Mouse (Mus musculus) intestine, embryonic 16.5 days (tissue): ENCODE data around the gene U2surp. TPM values are rescaled to one million over a fixed set of nuclear protein-coding genes. Genes with fewer than 3 reads are reported as not detected.
"Not testable (repeated sequence)": the region's sequence is repeated elsewhere in the genome, so short reads cannot be mapped to it uniquely, and the experiment has no call there.

Experiments
- ATAC-seq: fragments of 200-750 bp; cut with Nextera tagmentation; 2 replicates; pipeline ENCODE4 v1.8.0; 2017; ENCODE audit warnings: moderate TSS enrichment, moderate library complexity
- H3K27ac ChIP-seq: fragments of 300-500 bp; sonication (generic); 2 replicates; pipeline ENCODE4 v1.5.1; 2014; ENCODE audit warnings: mild to moderate bottlenecking, low read length
- H3K27me3 ChIP-seq: fragments of 300-500 bp; sonication (generic); replicated peaks from 2 replicates; pipeline ENCODE4 v1.6.1; 2014; ENCODE audit warnings: low read length, control low read depth, mixed read lengths; ENCODE audit not compliant: control insufficient read depth, insufficient read depth
- H3K36me3 ChIP-seq: fragments of 300-500 bp; sonication (generic); 2 replicates; pipeline ENCODE4 v1.6.1; 2014; ENCODE audit warnings: low read length, control low read depth; ENCODE audit not compliant: control insufficient read depth, insufficient read depth
- H3K4me1 ChIP-seq: fragments of 300-500 bp; sonication (generic); 2 replicates; pipeline ENCODE4 v1.6.1; 2014; ENCODE audit warnings: low read length, control low read depth, mixed read lengths; ENCODE audit not compliant: control insufficient read depth, insufficient read depth
- H3K4me2 ChIP-seq: fragments of 300-500 bp; sonication (generic); 2 replicates; pipeline ENCODE4 v1.6.1; 2014; ENCODE audit warnings: low read depth, low read length, control low read depth
- H3K4me3 ChIP-seq: fragments of 300-500 bp; sonication (generic); 2 replicates; pipeline ENCODE4 v1.5.1; 2014; ENCODE audit warnings: mild to moderate bottlenecking, low read length
- H3K9ac ChIP-seq: fragments of 300-500 bp; sonication (generic); 2 replicates; pipeline ENCODE4 v1.6.1; 2014; ENCODE audit warnings: low read depth, low read length
- H3K9me3 ChIP-seq: fragments of 300-500 bp; sonication (generic); 2 replicates; pipeline ENCODE4 v1.6.1; 2016; ENCODE audit warnings: low read length, control low read depth; ENCODE audit not compliant: control insufficient read depth
- WGBS: fragments of 180-500 bp; shearing (Covaris S2); extraction: QIAGEN DNeasy Blood & Tissue Kit; methylation state at CpG from one replicate; pipeline ENCODE4 v1.1.7; 2014; 5-methylcytosine and 5-hydroxymethylcytosine counted together
- polyA plus RNA-seq: library from polyadenylated mRNA; unstranded; fragments of >200 nt; fragmentation: Nextera tagmentation; extraction: Ambion mirVana; gene quantifications from 2 replicates; pipeline ENCODE4 v1.2.1, GENCODE M21; 2015

U2surp gene
- polyA plus RNA-seq, 1 experiment from 2014 or later = 109 TPM

GRCm38 (mm10) chr9:95488861-95489260 lies 22.9 kb downstream of the U2surp start:
- H3K4me2 ChIP-seq = no peak overlapping the region
- no peak overlapping the region for H3K4me3 ChIP-seq
- ATAC-seq = no peak
- H3K36me3 ChIP-seq = peaks cover 2% of the 10 kb centered on the region; the same call in 1 of the 2 replicates
- no peak overlapping the region for H3K27ac ChIP-seq
- H3K4me1 ChIP-seq = no peaks in the 10 kb centered on the region
- no peaks in the 10 kb centered on the region for H3K27me3 ChIP-seq
- no peaks in the 10 kb centered on the region for H3K9me3 ChIP-seq
- no peak overlapping the region for H3K9ac ChIP-seq

GRCm38 (mm10) chr9:95479981-95480380 lies 31.8 kb downstream of the U2surp start:
- 0 out of 2 replicates have a peak, but pooled peaks cover 7% of the 10 kb centered on the region for H3K36me3 ChIP-seq
- H3K9me3 ChIP-seq = no peaks in the 10 kb centered on the region
- no peak overlapping the region for H3K4me2 ChIP-seq
- no peaks in the 10 kb centered on the region for H3K4me1 ChIP-seq
- no peak overlapping the region for H3K4me3 ChIP-seq
- WGBS = 93% methylated on average over 3 of the region's 3 CpGs
- no peak overlapping the region for H3K27ac ChIP-seq
- no peak for ATAC-seq
- no peak overlapping the region for H3K9ac ChIP-seq
- no peaks in the 10 kb centered on the region for H3K27me3 ChIP-seq

GRCm38 (mm10) chr9:95478443-95478842 lies 33.4 kb downstream of the U2surp start:
- Histone ChIP-seq H3K9me3 (no peaks in the 10 kb centered on the region), H3K4me1 (no peaks in the 10 kb centered on the region), H3K4me2 (no peak overlapping the region), H3K9ac (no peak overlapping the region), H3K4me3 (no peak overlapping the region), H3K27ac (no peak overlapping the region), H3K27me3 (no peaks in the 10 kb centered on the region), H3K36me3 (0 out of 2 replicates have a peak, but pooled peaks cover 10% of the 10 kb centered on the region)
- ATAC-seq = no peak
- 90% methylated on average over 5 of the region's 5 CpGs for WGBS

- Histone ChIP-seq H3K27me3 (no peaks in the 10 kb centered on the region), H3K4me2 (no peak overlapping the region), H3K27ac (no peak overlapping the region), H3K9me3 (no peaks in the 10 kb centered on the region), H3K4me1 (no peaks in the 10 kb centered on the region), H3K4me3 (no peak overlapping the region), H3K9ac (no peak overlapping the region), H3K36me3 (peaks cover 15% of the 10 kb centered on the region)
- WGBS = 96% methylated on average over 1 of the region's 1 CpGs
- no peak for ATAC-seq
Measured at GRCm38 (mm10) chr9:95472926-95473325, 38.9 kb downstream of the U2surp start.

- H3K4me1 ChIP-seq, H3K9ac ChIP-seq, H3K9me3 ChIP-seq, ATAC-seq, H3K27me3 ChIP-seq, H3K27ac ChIP-seq, H3K4me3 ChIP-seq, H3K4me2 ChIP-seq: not testable (repeated sequence)
- H3K36me3 ChIP-seq = peaks cover 16% of the 10 kb centered on the region
- WGBS = 92% methylated on average over 7 of the region's 7 CpGs
Measured at GRCm38 (mm10) chr9:95469011-95469576, 42.7 kb downstream of the U2surp start.

DNA sequence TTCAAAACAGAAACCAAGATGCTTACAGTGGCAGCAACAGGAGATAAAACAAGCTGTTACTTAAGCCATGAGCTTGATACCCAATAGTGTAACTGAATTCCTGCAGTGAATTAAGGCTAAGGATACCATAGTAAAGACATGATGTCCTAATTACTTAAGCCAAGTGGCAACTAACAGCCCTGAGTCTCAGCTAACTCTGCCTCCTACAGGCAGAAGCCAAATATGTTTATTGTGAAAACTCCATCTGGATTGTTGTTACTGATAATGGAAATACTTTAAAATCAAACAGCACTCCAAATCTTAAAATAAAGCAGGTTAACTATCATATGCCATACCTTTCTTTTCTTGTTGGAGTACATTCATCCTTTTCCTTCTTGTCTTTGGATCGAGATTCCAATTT lies 47.8 kb downstream of the U2surp start:
- Histone ChIP-seq H3K9ac (no peak overlapping the region), H3K9me3 (no peaks in the 10 kb centered on the region), H3K4me1 (no peaks in the 10 kb centered on the region), H3K4me2 (no peak overlapping the region), H3K4me3 (no peak overlapping the region), H3K36me3 (peaks cover 10% of the 10 kb centered on the region), H3K27me3 (no peaks in the 10 kb centered on the region), H3K27ac (no peak overlapping the region)
- WGBS = 85% methylated on average over 1 of the region's 1 CpGs
- ATAC-seq = no peak

GRCm38 (mm10) chr9:95451931-95452330 lies 59.9 kb downstream of the U2surp start:
- no peak for ATAC-seq
- no peak overlapping the region for H3K9ac ChIP-seq
- no peaks in the 10 kb centered on the region for H3K36me3 ChIP-seq
- H3K9me3 ChIP-seq = no peaks in the 10 kb centered on the region
- no peaks in the 10 kb centered on the region for H3K4me1 ChIP-seq
- H3K27me3 ChIP-seq = no peaks in the 10 kb centered on the region
- no peak overlapping the region for H3K4me2 ChIP-seq
- H3K27ac ChIP-seq = no peak overlapping the region
- WGBS = 68% methylated on average over 3 of the region's 3 CpGs
- H3K4me3 ChIP-seq = no peak overlapping the region

GRCm38 (mm10) chr9:95450586-95450985 lies 61.2 kb downstream of the U2surp start:
- Histone ChIP-seq H3K9ac (no peak overlapping the region), H3K9me3 (no peaks in the 10 kb centered on the region), H3K4me1 (no peaks in the 10 kb centered on the region), H3K27ac (no peak overlapping the region), H3K4me3 (no peak overlapping the region), H3K27me3 (no peaks in the 10 kb centered on the region), H3K4me2 (no peak overlapping the region), H3K36me3 (no peaks in the 10 kb centered on the region)
- no peak for ATAC-seq
- WGBS = 95% methylated on average over 8 of the region's 8 CpGs

DNA sequence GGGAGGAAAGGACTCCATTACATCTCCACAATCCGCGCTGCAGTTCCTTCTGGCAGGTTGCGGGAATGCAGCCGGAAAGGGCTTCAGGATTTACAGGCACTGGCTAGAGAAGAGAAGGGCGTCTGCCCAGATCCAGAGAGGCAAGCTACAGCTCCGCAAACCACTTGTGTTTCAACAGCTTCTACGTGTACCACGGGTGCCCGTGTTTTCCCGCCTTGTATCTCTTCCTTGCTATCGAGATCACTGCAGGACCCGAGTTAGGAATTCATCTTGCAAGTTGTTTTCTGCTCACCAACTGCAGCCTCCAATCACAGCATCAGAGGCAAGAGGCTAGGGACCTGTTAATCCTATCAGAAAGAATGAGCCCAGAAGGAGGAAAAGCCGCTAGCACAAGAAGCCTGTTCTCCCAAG lies 69.5 kb downstream of the U2surp start:
- no peaks in the 10 kb centered on the region for H3K9me3 ChIP-seq
- WGBS = 13% methylated on average over 13 of the region's 13 CpGs
- ATAC-seq = no peak
- H3K36me3 ChIP-seq = no peaks in the 10 kb centered on the region
- no peak overlapping the region for H3K27ac ChIP-seq
- no peak overlapping the region for H3K9ac ChIP-seq
- 0 out of 2 replicates have a peak overlapping the region, but pooled peaks have one; percentile 4 for H3K4me2 ChIP-seq
- no peak overlapping the region for H3K4me3 ChIP-seq
- H3K27me3 ChIP-seq = no peaks in the 10 kb centered on the region
- no peaks in the 10 kb centered on the region for H3K4me1 ChIP-seq

- Histone ChIP-seq H3K4me1 (no peaks in the 10 kb centered on the region), H3K27ac (no peak overlapping the region), H3K9me3 (no peaks in the 10 kb centered on the region), H3K27me3 (no peaks in the 10 kb centered on the region), H3K4me3 (no peak overlapping the region), H3K36me3 (no peaks in the 10 kb centered on the region), H3K9ac (no peak overlapping the region), H3K4me2 (no peak overlapping the region)
- WGBS = 76% methylated on average over 9 of the region's 9 CpGs
- ATAC-seq = no peak
Measured at GRCm38 (mm10) chr9:95437883-95438282, 73.9 kb downstream of the U2surp start.
